Mouse (Mus musculus): ENCODE data around the gene Dgki. TPM values are rescaled to one million over a fixed set of nuclear protein-coding genes. Genes with fewer than 3 reads are reported as not detected.

The Dgki gene
- total and polyA plus RNA-seq, 3 experiments: 4.4 to 8.7 (median 7.7) TPM

DNA sequence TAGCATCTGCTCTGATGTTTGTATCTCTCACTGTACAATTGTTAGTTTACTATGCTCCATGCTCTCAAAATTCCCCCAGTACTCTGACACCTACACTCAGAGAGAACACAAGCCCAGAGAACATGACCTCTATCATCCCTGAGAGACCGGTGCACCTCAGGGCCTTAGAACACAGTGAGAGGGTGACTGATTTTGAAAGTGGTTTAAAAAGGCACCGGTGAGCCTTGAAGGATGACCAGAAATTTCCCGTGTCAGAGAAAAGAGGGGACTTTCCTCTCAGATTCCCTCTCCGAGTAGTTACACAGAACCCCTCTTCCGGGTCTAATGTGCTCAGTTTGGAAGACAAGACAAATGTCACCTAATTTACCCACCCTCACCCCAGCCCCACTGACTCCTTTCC is 244.9 kb downstream of the Dgki start:
- Histone ChIP-seq H3K4me2 (ENCODE audit: insufficient read depth, low read depth, poor library complexity, severe bottlenecking) (peak overlapping the region; percentile 38), H3K27me3 (replicated peaks) (no peaks in the 10 kb centered on the region), H3K4me1 (ENCODE audit: control insufficient read depth in 1 of 2, insufficient read depth in 2 of 2) (peaks cover 24 to 89% of the 10 kb centered on the region in 2 experiments), H3K79me2 (replicated peaks; ENCODE audit: control insufficient read depth, extremely low read depth, insufficient read depth, poor library complexity, severe bottlenecking) (peaks cover 17% of the 10 kb centered on the region; the same call in 1 of the 2 replicates), H3K4me3 (replicated peaks in 1 of 3; ENCODE audit: low read depth in 2 of 3, low read length in 2 of 3, poor library complexity in 1 of 3) (peak overlapping the region in 2 of 3 experiments; percentile 11 to 47), H3K9ac (ENCODE audit: insufficient read depth, low read depth) (peak overlapping the region; percentile 88), H3K9me3 (replicated peaks; ENCODE audit: low read length) (no peaks in the 10 kb centered on the region), H3K36me3 (replicated peaks in 1 of 2; ENCODE audit: control insufficient read depth in 1 of 2, insufficient read depth in 1 of 2, low read length in 1 of 2) (peaks cover 0 to 33% of the 10 kb centered on the region in 2 experiments), H3K27ac (ENCODE audit: insufficient read depth, low read depth) (peak overlapping the region; percentile 99)
- in situ Hi-C loops (cut with MboI; ENCODE audit: low pct_ligation_motif_present, low pct_unique_long_range_greater_than_20kb, low sequenced_read_pairs) (loop anchor here (5.0 to 10.0 kb wide), 2 partner anchors 297 to 390 kb away; partner anchors contain the start of gene Creb3l2), dilution Hi-C loops (cut with MboI; ENCODE audit: extremely low pct_ligation_motif_present, extremely low pct_unique_long_range_greater_than_20kb, low sequenced_read_pairs) (no loop called here)
- DNase-seq (ENCODE audit: extremely low read depth): peak; percentile 87
- TF ChIP-seq ZKSCAN1 (IDR thresholded peaks at IDR 0.05; ENCODE audit: borderline replicate concordance, low read depth, low read length): no peak
- no peak; the same call in 1 of the 2 replicates for TF ChIP-seq ZNF384 (IDR thresholded peaks at IDR 0.05; ENCODE audit: low read depth, low read length)
- TF ChIP-seq TCF12 (IDR thresholded peaks at IDR 0.05; ENCODE audit: low read depth, low read length): peak; percentile 85
- no peak for TF ChIP-seq GABPA (IDR thresholded peaks at IDR 0.05; ENCODE audit: insufficient replicate concordance, low read depth, low read length)
- TF ChIP-seq SMC3 (IDR thresholded peaks at IDR 0.05; ENCODE audit: low read depth, low read length): no peak
- no peak for TF ChIP-seq USF1 (IDR thresholded peaks at IDR 0.05; ENCODE audit: low read depth, low read length)
- TF ChIP-seq EP300 (IDR thresholded peaks at IDR 0.05; ENCODE audit: low read length): peak; percentile 96
- no peak for TF ChIP-seq USF2 (conservative IDR thresholded peaks at IDR 0.05; ENCODE audit: low read depth, low read length)
- TF ChIP-seq MYC (IDR thresholded peaks at IDR 0.05; ENCODE audit: low read depth, low read length): peak; percentile 91
- peak; percentile 81; the same call in 1 of the 2 replicates for TF ChIP-seq MAX (IDR thresholded peaks at IDR 0.05; ENCODE audit: low read length)
- no peak for TF ChIP-seq MAFK (IDR thresholded peaks at IDR 0.05; ENCODE audit: insufficient replicate concordance, low read length)
- TF ChIP-seq RCOR1 (conservative IDR thresholded peaks at IDR 0.05; ENCODE audit: low read depth, low read length): peak; percentile 84
- no peak for TF ChIP-seq PAX5 (IDR thresholded peaks at IDR 0.05; ENCODE audit: low read length)
- TF ChIP-seq E2F4 (IDR thresholded peaks at IDR 0.05; ENCODE audit: insufficient replicate concordance, low read depth, low read length): no peak
- TF ChIP-seq CTCF (conservative IDR thresholded peaks at IDR 0.05 in 1 of 2, IDR thresholded peaks at IDR 0.05 in 1 of 2; ENCODE audit: low read depth in 2 of 2, low read length in 2 of 2): no peak
- peak; percentile 99 for TF ChIP-seq IRF4 (IDR thresholded peaks at IDR 0.05; ENCODE audit: low read depth, low read length)
- peak; percentile 96 for TF ChIP-seq JUND (conservative IDR thresholded peaks at IDR 0.05; ENCODE audit: low read depth, low read length)
- peak; percentile 92 for TF ChIP-seq JUN (IDR thresholded peaks at IDR 0.05; ENCODE audit: insufficient read depth, low read depth, low read length)
- peak; percentile 89 for TF ChIP-seq SIN3A (IDR thresholded peaks at IDR 0.05; ENCODE audit: low read length)
- TF ChIP-seq BHLHE40 (IDR thresholded peaks at IDR 0.05; ENCODE audit: low read depth, low read length): peak; percentile 90
- TF ChIP-seq MEF2A (IDR thresholded peaks at IDR 0.05; ENCODE audit: borderline replicate concordance, low read depth, low read length): peak; percentile 95
- TF ChIP-seq RAD21 (IDR thresholded peaks at IDR 0.05; ENCODE audit: low read depth, low read length): no peak
- TF ChIP-seq ELF1 (IDR thresholded peaks at IDR 0.05; ENCODE audit: low read depth, low read length): peak; percentile 92
- peak; percentile 73 for TF ChIP-seq MAZ (IDR thresholded peaks at IDR 0.05; ENCODE audit: low read depth, low read length)
- no peak for TF ChIP-seq NRF1 (IDR thresholded peaks at IDR 0.05; ENCODE audit: low read depth, low read length)
- TF ChIP-seq MXI1 (IDR thresholded peaks at IDR 0.05; ENCODE audit: low read depth, low read length): peak; percentile 85
- TF ChIP-seq CHD2 (IDR thresholded peaks at IDR 0.05; ENCODE audit: low read length): peak; percentile 74
- TF ChIP-seq POLR2A (IDR thresholded peaks at IDR 0.05; ENCODE audit: low read depth, low read length): peak; percentile 14; the same call in 1 of the 2 replicates
- peak; percentile 72; the same call in 1 of the 2 replicates for TF ChIP-seq ZMIZ1 (IDR thresholded peaks at IDR 0.05; ENCODE audit: low read depth, low read length)
- TF ChIP-seq UBTF (IDR thresholded peaks at IDR 0.05; ENCODE audit: low read depth, low read length): 0 out of 2 replicates have a peak, but pooled peaks have one; percentile 14
- peak; percentile 95 for TF ChIP-seq ETS1 (conservative IDR thresholded peaks at IDR 0.05; ENCODE audit: low read depth, low read length)
- TF ChIP-seq HCFC1 (IDR thresholded peaks at IDR 0.05; ENCODE audit: low read depth, low read length): peak; percentile 47; the same call in 1 of the 2 replicates
- TF ChIP-seq ZC3H11A (IDR thresholded peaks at IDR 0.05; ENCODE audit: low read depth, low read length): no peak
- TF ChIP-seq KAT2A (IDR thresholded peaks at IDR 0.05; ENCODE audit: insufficient replicate concordance, low read length): no peak
- peak; percentile 84 for TF ChIP-seq CHD1 (IDR thresholded peaks at IDR 0.05; ENCODE audit: low read depth, low read length)
- no peak; the same call in 1 of the 2 replicates for TF ChIP-seq NELFE (IDR thresholded peaks at IDR 0.05; ENCODE audit: low read depth, low read length)
- TF ChIP-seq TBP (conservative IDR thresholded peaks at IDR 0.05; ENCODE audit: low read depth, low read length): peak; percentile 30; the same call in 1 of the 2 replicates
- peak; percentile 92 for TF ChIP-seq POLR2AphosphoS2 (IDR thresholded peaks at IDR 0.05; ENCODE audit: low read depth, low read length)

Data from CH12.LX (cell line).